Comparison of ENCODE assay signal across 12 mouse cellular contexts in genomic region chr17:46272675-46273074, GRCm38 (mm10). TPM values are rescaled to one million over a fixed set of nuclear protein-coding genes. Genes with fewer than 3 reads are reported as not detected.
DNase-seq lines count a peak whose midpoint lies in the region; ATAC-seq lines count a peak whose summit lies in the region.
"Had no signal": no experiment of that assay in that cellular context is flagged by ENCODE, and none has a peak within 500 bp of the region (broad histone marks: within the 10 kb centered on the region; RNA-seq: fewer than 3 reads in every experiment).

No protein-coding gene starts in this region.

- H3K27ac ChIP-seq in kidney, embryonic 14.5 days (ENCODE audit: low read depth, low read length), result no peak overlapping the region
- peak overlapping the region; percentile 27; the same call in 1 of the 2 replicates for H3K27ac ChIP-seq in brown adipose tissue, adult 24 weeks (replicated peaks; ENCODE audit: low read depth, low read length)
- H3K27ac ChIP-seq: limb, embryonic 12.5 days had no signal

- no peaks in the 10 kb centered on the region for H3K27me3 ChIP-seq in kidney, embryonic 14.5 days (ENCODE audit: control insufficient read depth, insufficient read depth, low read length)
- H3K27me3 ChIP-seq: limb, embryonic 12.5 days; Patski had no signal

- H3K4me2 ChIP-seq in kidney, embryonic 14.5 days (replicated peaks; ENCODE audit: low read depth, low read length), result no peak overlapping the region
- H3K4me2 ChIP-seq: limb, embryonic 12.5 days had no signal

- H3K9me3 ChIP-seq in kidney, embryonic 14.5 days (ENCODE audit: control insufficient read depth, low read length), result no peaks in the 10 kb centered on the region
- H3K9me3 ChIP-seq: limb, embryonic 12.5 days had no signal

- ATAC-seq in kidney, embryonic 14.5 days (ENCODE audit: low FRiP score, low TSS enrichment), result no peak
- ATAC-seq: Patski had no signal

- H3K4me3 ChIP-seq in kidney, embryonic 14.5 days (ENCODE audit: low read length), result no peak overlapping the region
- H3K4me3 ChIP-seq in brown adipose tissue, adult 24 weeks (ENCODE audit: insufficient read depth, low read depth, low read length), result no peak overlapping the region
- H3K4me3 ChIP-seq: limb, embryonic 12.5 days had no signal

- peak; percentile 34 for DNase-seq in kidney, adult 18-20 months
- peak; percentile 68 for DNase-seq in adrenal gland, postnatal 14 days
- peak; percentile 60 for DNase-seq in kidney, postnatal 10 days
- DNase-seq in urinary bladder, postnatal 10 days (ENCODE audit: low spot score), result no peak
- DNase-seq in embryo, embryonic 10.5 days (ENCODE audit: low spot score), result no peak
- DNase-seq: cerebellum, adult 11-12 months; thymus, postnatal 36 days had no signal

- no peak overlapping the region for H3K9ac ChIP-seq in kidney, embryonic 14.5 days (ENCODE audit: low read depth, low read length)
- H3K9ac ChIP-seq: limb, embryonic 12.5 days had no signal

- peaks cover 50% of the 10 kb centered on the region for H3K36me3 ChIP-seq in kidney, embryonic 14.5 days (ENCODE audit: control insufficient read depth, insufficient read depth, low read length)

- WGBS in kidney, embryonic 14.5 days, result 81% methylated on average over 5 of the region's 5 CpGs

- no peaks in the 10 kb centered on the region for H3K4me1 ChIP-seq in kidney, embryonic 14.5 days (ENCODE audit: control insufficient read depth, insufficient read depth, low read length)
- peaks cover 9% of the 10 kb centered on the region; the same call in 1 of the 2 replicates for H3K4me1 ChIP-seq in brown adipose tissue, adult 24 weeks (ENCODE audit: control insufficient read depth, insufficient read depth, insufficient read length, low read length)

RNA-seq across cellular contexts. Expression of gene Tjap1, which starts 10.2 kb away (rescaled TPM):
- 38.5 and 39.4 TPM in 2 replicates for polyA plus RNA-seq in kidney, embryonic 14.5 days (2014; fragmentation: Nextera tagmentation; extraction: Ambion mirVana)
- 44.1 and 44.2 TPM in 2 replicates for total RNA-seq in adrenal gland, postnatal 14 days (2021)
- polyA plus RNA-seq in brown adipose tissue, adult 24 weeks (2012; ENCODE audit: insufficient read depth, insufficient read length, missing spikeins), result 8.6 and 13.5 TPM in 2 replicates

RNA-seq across cellular contexts. Expression of gene Lrrc73, which starts 19.3 kb away (rescaled TPM):
- polyA plus RNA-seq in kidney, embryonic 14.5 days (2014; fragmentation: Nextera tagmentation; extraction: Ambion mirVana), result 0.54 and 0.92 TPM in 2 replicates
- total RNA-seq in adrenal gland, postnatal 14 days (2021), result 3.7 and 4.8 TPM in 2 replicates
- polyA plus RNA-seq in brown adipose tissue, adult 24 weeks (2012; ENCODE audit: insufficient read depth, insufficient read length, missing spikeins), result not detected in 2 replicates
- total RNA-seq: hematopoietic stem cell, adult 5-6 weeks had no signal

RNA-seq across cellular contexts. Expression of gene Dlk2, which starts 24.5 kb away (rescaled TPM):
- not detected in 2 replicates for polyA plus RNA-seq in kidney, embryonic 14.5 days (2014; fragmentation: Nextera tagmentation; extraction: Ambion mirVana)
- 0.41 and 0.44 TPM in 2 replicates for total RNA-seq in adrenal gland, postnatal 14 days (2021)
- not detected in 2 replicates for polyA plus RNA-seq in brown adipose tissue, adult 24 weeks (2012; ENCODE audit: insufficient read depth, insufficient read length, missing spikeins)
- total RNA-seq: hematopoietic stem cell, adult 5-6 weeks had no signal

RNA-seq across cellular contexts. Expression of gene Yipf3, which starts 24.8 kb away (rescaled TPM):
- polyA plus RNA-seq in kidney, embryonic 14.5 days (2014; fragmentation: Nextera tagmentation; extraction: Ambion mirVana), result 102 and 106 TPM in 2 replicates
- 135 and 137 TPM in 2 replicates for total RNA-seq in adrenal gland, postnatal 14 days (2021)
- polyA plus RNA-seq in brown adipose tissue, adult 24 weeks (2012; ENCODE audit: insufficient read depth, insufficient read length, missing spikeins), result 63.4 and 66.1 TPM in 2 replicates

RNA-seq across cellular contexts. Expression of gene Polr1c, which starts 24.8 kb away (rescaled TPM):
- polyA plus RNA-seq in kidney, embryonic 14.5 days (2014; fragmentation: Nextera tagmentation; extraction: Ambion mirVana), result 114 and 120 TPM in 2 replicates
- total RNA-seq in adrenal gland, postnatal 14 days (2021), result 73.9 and 74.6 TPM in 2 replicates
- 19.9 and 29.9 TPM in 2 replicates for polyA plus RNA-seq in brown adipose tissue, adult 24 weeks (2012; ENCODE audit: insufficient read depth, insufficient read length, missing spikeins)

Comparison
In these comparisons a context has a peak if more than half of its experiments do, and no peak if none do; other contexts are left out.
1. DNase-seq: peak in kidney, adult 18-20 months (single experiment), adrenal gland, postnatal 14 days (single experiment) and kidney, postnatal 10 days (single experiment); none in urinary bladder, postnatal 10 days (single experiment) and embryo, embryonic 10.5 days (single experiment).